Mouse (Mus musculus) megakaryocyte, embryonic 14.5 days (primary cell): ENCODE measurements around the gene Ubxn2a. TPM values are rescaled to one million over a fixed set of nuclear protein-coding genes. Genes with fewer than 3 reads are reported as not detected.
"Not testable (repeated sequence)": the region's sequence is repeated elsewhere in the genome, so short reads cannot be mapped to it uniquely, and the experiment has no call there.

Source experiments
- H3K27me3 ChIP-seq: replicated peaks from 2 replicates; pipeline ENCODE3; 2012; ENCODE audit warnings: inconsistent platforms
- H3K36me3 ChIP-seq: replicated peaks from 2 replicates; pipeline ENCODE3; 2012; ENCODE audit warnings: low read length, inconsistent platforms, mixed read lengths
- H3K4me1 ChIP-seq: 2 replicates; pipeline ENCODE4 v1.6.1; 2012; ENCODE audit warnings: inconsistent platforms
- H3K4me3 ChIP-seq: replicated peaks from 2 replicates; pipeline ENCODE3; 2012; ENCODE audit warnings: moderate library complexity, mild to moderate bottlenecking, inconsistent platforms
- H3K9me3 ChIP-seq: 2 replicates; pipeline ENCODE4 v1.6.1; 2012; ENCODE audit warnings: inconsistent platforms
- FLI1 ChIP-seq: IDR thresholded peaks from 2 replicates; pipeline ENCODE4 v1.6.1; 2012; ENCODE audit warnings: low read length, inconsistent platforms, mixed read lengths
- GATA1 ChIP-seq: IDR thresholded peaks from 3 replicates; pipeline ENCODE4 v1.6.1; 2012; ENCODE audit warnings: mixed read lengths, low read length, inconsistent platforms, borderline replicate concordance
- polyA plus RNA-seq: library from polyadenylated mRNA; stranded (reverse); fragments of >175 nt; gene quantifications from 2 replicates; pipeline ENCODE4 v1.2.3, GENCODE M21; 2012; ENCODE audit warnings: low replicate concordance; ENCODE audit not compliant: insufficient read depth

The Ubxn2a gene
- polyA plus RNA-seq, 1 experiment = 10.4 TPM

DNA sequence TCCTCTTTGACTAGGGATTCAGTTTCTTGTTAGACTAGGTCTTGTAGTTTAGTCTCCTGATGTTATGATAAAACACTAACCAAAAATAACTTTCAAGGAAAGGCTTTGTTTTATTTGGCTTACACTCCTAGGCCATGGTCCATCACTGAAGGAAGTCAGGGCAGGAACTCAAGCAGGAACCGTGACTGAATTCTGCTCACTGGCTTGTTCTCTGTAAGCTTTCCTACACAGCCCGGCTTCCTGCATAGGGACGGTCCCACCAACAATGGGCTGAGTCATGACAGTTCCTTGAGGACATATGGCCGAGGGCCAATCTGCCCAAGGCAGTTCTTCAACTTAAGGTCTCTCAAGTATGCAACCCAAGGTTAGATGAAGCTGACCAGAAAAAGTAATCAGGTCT is 4.2 kb upstream of the Ubxn2a start:
- TF ChIP-seq GATA1 (no peak), FLI1 (no peak)
- H3K4me3 ChIP-seq = no peak overlapping the region
- no peaks in the 10 kb centered on the region for H3K9me3 ChIP-seq
- H3K4me1 ChIP-seq = peaks cover 17% of the 10 kb centered on the region
- no peaks in the 10 kb centered on the region for H3K27me3 ChIP-seq
- H3K36me3 ChIP-seq = peaks cover 2% of the 10 kb centered on the region

DNA sequence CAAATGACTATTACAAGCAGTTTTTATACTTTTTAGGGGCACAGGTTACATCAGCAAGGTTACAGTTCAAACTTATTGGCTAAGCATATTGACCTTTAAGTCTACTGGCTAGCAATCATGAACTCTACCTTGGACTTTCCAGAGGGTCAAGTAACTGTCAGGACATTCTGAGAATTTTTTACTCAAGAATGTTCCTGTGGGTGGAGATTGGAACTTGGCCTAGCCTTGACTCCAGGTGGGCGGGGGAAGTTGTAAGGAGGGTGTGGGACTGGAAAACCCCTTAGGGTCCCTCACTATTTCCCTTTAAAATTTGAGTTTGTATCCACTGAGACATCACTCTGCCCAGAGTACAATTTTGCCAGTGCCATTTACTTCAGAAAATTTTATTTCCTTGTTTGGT is 3.0 kb upstream of the Ubxn2a start:
- H3K4me1 ChIP-seq = peaks cover 22% of the 10 kb centered on the region
- H3K27me3 ChIP-seq, H3K36me3 ChIP-seq, H3K4me3 ChIP-seq, H3K9me3 ChIP-seq: not testable (repeated sequence)

DNA sequence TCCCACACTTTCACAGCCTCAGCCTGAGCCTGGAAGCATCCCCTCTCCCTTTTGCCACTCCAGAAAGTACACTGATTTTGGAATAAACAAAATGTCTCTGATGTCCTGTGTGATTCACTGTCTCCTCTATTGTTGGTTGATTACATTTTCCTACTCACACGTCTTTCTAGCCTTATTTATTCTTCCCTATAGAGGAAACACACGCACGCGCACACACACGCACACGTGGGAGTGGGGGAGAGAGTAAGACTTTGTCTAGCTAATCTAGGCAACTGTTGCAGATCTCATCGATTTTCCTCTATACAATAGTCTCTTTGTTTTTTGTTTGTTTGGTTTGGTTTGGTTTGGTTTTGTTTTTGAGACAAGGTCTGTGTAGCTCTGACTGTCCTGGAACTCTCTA is 886 bp upstream of the Ubxn2a start:
- peaks cover 39% of the 10 kb centered on the region for H3K4me1 ChIP-seq
- no peaks in the 10 kb centered on the region for H3K9me3 ChIP-seq
- TF ChIP-seq FLI1 = no peak
- no peak for TF ChIP-seq GATA1
- H3K36me3 ChIP-seq = peaks cover 19% of the 10 kb centered on the region
- H3K4me3 ChIP-seq = peak overlapping the region; percentile 95
- no peaks in the 10 kb centered on the region for H3K27me3 ChIP-seq

DNA sequence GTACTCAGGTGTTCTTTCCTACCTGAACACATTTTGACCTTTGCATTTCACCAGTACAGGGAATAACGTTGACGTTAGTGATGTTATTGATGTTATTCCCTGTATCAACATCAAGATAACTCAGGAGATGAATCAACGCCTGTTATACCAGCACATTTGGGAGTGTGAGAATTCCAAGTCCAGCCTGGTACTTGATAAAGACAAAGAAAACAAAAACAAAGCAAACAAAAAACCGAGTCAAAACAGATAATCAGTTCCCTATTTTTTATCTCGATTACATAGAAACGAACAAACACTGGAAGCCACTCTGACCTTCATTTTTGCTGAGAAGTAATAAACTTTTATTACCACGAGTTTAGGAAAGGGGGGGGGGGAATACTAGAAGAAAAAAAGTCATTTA is 1.0 kb downstream of the Ubxn2a start:
- no peaks in the 10 kb centered on the region for H3K27me3 ChIP-seq

DNA sequence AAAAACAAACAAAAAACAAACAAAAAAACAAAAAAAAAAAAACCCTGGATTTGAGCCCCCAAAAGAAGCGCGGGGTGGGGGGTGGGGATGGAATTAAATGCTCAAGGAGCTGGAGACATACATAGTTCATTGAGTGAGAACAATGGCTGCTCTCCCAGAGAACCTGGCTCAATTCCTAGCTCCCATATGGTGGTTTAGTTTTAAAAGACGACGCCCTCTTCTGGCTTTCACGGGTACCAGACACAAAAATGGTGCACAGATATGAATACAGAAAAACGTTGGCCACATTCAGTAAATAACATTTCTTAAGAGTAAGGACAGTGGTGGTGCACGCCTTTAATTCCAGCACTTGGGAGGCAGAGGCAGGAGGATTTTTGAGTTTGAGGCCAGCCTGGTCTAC is 1.6 kb downstream of the Ubxn2a start:
- Histone ChIP-seq H3K9me3 (no peaks in the 10 kb centered on the region), H3K4me1 (peaks cover 44% of the 10 kb centered on the region), H3K4me3 (peak overlapping the region; percentile 83), H3K36me3 (peaks cover 39% of the 10 kb centered on the region), H3K27me3 (no peaks in the 10 kb centered on the region)
- TF ChIP-seq GATA1 (no peak), FLI1 (no peak)

More for the DNA sequence above, 1.0 kb downstream of the Ubxn2a start:
- Histone ChIP-seq H3K9me3 (no peaks in the 10 kb centered on the region), H3K4me1 (peaks cover 46% of the 10 kb centered on the region), H3K4me3 (peak overlapping the region; percentile 95), H3K36me3 (peaks cover 35% of the 10 kb centered on the region)
- TF ChIP-seq FLI1 (no peak), GATA1 (no peak)

DNA sequence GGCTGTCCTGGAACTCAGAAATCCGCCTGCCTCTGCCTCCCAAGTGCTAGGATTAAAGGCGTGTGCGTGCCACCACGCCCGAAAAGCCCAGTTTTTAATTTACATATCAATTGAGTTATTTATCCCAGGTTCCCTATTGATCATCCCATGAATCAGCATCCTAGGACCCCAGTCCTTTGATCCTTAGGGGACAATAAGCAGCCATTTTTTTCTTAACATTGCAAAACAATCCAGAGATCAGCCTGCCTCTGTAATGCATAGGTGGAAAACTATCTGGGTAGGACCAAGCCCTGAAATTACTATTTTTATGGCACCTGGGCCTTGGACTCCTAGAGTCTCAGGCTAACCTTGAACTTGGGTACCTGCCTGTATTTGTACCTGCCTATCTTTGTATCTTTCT is 9.5 kb downstream of the Ubxn2a start:
- H3K27me3 ChIP-seq = no peaks in the 10 kb centered on the region
- H3K4me1 ChIP-seq = peaks cover 28% of the 10 kb centered on the region
- no peak for TF ChIP-seq FLI1
- no peak for TF ChIP-seq GATA1
- H3K9me3 ChIP-seq = no peaks in the 10 kb centered on the region
- H3K36me3 ChIP-seq = peaks cover 70% of the 10 kb centered on the region
- H3K4me3 ChIP-seq = no peak overlapping the region

DNA sequence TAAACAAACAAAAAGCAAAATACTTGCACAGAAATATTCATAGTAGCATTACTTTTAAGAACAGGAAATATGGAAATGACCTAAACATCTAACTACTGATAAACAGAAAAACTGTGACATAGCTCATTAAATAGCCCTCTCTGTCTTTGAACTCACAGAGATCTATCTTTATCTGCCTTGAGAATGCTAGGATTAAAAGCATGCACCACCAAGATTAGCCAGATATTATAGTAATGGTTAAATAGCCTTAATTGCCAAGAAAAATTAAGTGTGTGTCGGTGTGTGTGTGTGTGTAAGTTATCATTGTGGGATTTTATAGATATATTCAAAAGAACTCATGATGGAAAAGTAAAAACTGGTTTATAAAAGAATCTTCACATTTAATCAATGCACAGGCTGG is 17.6 kb downstream of the Ubxn2a start:
- Histone ChIP-seq H3K27me3 (no peaks in the 10 kb centered on the region), H3K36me3 (peaks cover 88% of the 10 kb centered on the region), H3K9me3 (no peaks in the 10 kb centered on the region), H3K4me3 (no peak overlapping the region), H3K4me1 (peaks cover 48% of the 10 kb centered on the region)
- no peak for TF ChIP-seq GATA1
- no peak for TF ChIP-seq FLI1

DNA sequence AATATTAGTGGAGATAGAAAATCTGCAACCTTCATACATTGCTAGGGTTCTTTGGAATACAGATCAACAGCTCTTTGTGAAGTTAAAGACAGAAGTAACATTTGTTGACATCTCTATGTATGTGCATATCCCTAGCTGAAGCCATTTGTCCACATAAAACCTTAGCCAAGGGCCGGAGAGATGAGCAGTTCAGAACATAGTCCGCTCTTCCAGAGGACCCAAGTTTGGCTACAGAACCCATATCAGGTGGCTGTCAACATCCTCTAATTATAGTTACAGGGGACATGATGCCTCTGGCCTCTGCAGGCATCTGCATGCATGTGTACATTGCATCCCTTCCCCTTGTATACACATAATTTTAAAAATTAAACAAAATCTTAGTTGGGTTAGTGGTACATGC is 18.3 kb downstream of the Ubxn2a start:
- TF ChIP-seq GATA1 = no peak
- TF ChIP-seq FLI1 = no peak
- H3K4me3 ChIP-seq = no peak overlapping the region
- no peaks in the 10 kb centered on the region for H3K27me3 ChIP-seq
- H3K9me3 ChIP-seq = no peaks in the 10 kb centered on the region
- H3K4me1 ChIP-seq = peaks cover 48% of the 10 kb centered on the region
- H3K36me3 ChIP-seq = peaks cover 92% of the 10 kb centered on the region

DNA sequence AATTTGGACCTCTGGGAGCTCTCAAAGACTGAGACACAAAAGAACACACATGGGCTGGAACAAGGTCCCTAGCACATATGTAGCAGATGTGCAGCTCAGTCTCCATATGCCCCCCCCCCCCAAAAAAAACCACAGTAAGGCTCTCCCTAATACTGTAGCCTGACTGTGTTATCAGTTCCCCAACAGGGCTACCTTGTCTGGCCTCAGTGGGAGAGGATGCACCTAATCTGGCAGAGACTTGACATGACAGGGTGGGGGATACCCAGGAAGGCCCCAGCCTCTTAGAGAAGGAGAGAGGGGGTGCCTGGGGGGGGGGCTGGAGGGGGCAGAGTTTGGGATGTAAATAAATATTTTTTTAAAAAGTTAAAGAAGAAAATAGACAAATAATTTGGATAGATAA is 18.8 kb downstream of the Ubxn2a start:
- no peaks in the 10 kb centered on the region for H3K27me3 ChIP-seq
- TF ChIP-seq GATA1 = no peak
- TF ChIP-seq FLI1 = no peak
- peaks cover 48% of the 10 kb centered on the region for H3K4me1 ChIP-seq
- no peaks in the 10 kb centered on the region for H3K9me3 ChIP-seq
- H3K36me3 ChIP-seq = peaks cover 92% of the 10 kb centered on the region
- no peak overlapping the region for H3K4me3 ChIP-seq

DNA sequence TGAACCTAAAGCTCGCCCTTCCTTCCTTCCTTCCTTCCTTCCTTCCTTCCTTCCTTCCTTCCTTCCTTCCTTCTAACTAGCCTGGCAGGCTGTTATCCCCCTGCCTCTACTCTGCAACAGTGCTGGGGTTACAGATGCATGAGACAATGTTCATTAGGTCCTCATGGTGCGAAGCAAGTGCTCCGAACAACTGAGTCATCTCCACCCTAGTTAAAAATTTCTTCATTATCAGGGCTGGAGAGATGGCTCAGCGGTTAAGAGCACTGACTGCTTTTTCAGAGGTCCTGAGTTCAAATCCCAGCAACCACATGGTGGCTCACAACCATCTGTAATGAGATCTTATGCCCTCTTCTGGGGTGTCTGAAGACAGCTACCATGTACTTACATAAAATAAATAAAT is 20.9 kb downstream of the Ubxn2a start:
- not testable (repeated sequence) for H3K4me3 ChIP-seq, H3K27me3 ChIP-seq, H3K9me3 ChIP-seq
- Histone ChIP-seq H3K4me1 (peaks cover 33% of the 10 kb centered on the region), H3K36me3 (peaks cover 92% of the 10 kb centered on the region)

DNA sequence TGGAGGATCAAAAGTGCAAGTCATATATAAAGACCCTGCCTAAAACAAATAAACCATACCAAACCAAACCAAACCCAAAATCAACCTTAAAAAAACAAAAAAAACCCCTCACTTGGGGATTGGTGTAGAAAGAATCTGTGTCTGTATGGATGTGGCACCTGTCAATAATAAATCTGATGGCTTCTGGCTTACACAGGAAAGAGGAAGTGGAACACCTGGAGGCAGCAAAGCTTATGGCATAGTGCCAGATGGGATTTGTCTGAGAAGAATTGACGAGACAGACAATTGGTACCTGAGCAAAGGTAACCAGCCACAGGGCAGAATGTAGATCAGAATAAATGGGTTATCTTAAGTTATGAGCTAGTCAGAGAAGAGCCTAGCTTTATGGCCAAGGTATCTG is 22.4 kb downstream of the Ubxn2a start:
- H3K4me1 ChIP-seq = peaks cover 21% of the 10 kb centered on the region
- peaks cover 95% of the 10 kb centered on the region for H3K36me3 ChIP-seq
- H3K9me3 ChIP-seq = no peaks in the 10 kb centered on the region
- TF ChIP-seq GATA1 (no peak), FLI1 (no peak)
- no peaks in the 10 kb centered on the region for H3K27me3 ChIP-seq
- H3K4me3 ChIP-seq = no peak overlapping the region

DNA sequence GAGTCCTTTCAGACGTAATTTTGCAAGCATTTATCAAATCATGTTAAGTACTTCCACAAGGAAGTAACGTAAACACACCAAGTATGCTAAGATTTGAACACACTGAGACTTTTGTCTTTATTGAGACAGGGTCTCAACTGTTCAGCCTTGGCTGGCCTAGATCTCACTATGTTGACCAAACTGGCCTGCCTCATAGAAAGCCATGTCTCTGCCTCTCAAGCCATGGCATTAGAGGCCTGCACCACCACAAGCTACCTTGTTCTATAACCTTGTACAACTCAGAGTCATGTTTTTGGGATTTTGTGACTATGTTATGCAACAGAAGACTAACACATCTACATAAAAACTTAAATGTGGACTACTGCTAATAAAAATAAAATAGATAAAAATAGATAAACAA is 25.4 kb downstream of the Ubxn2a start:
- peaks cover 85% of the 10 kb centered on the region for H3K36me3 ChIP-seq
- TF ChIP-seq GATA1 = no peak
- no peak for TF ChIP-seq FLI1
- no peak overlapping the region for H3K4me3 ChIP-seq
- H3K4me1 ChIP-seq = peaks cover 22% of the 10 kb centered on the region
- no peaks in the 10 kb centered on the region for H3K27me3 ChIP-seq
- H3K9me3 ChIP-seq = no peaks in the 10 kb centered on the region
